Mouse (Mus musculus) kidney, adult 18-20 months (tissue): Measurements from ENCODE around the gene Otogl.
A peak's percentile ranks its signal among the peaks of the same experiment; 100 is the strongest.
"Not testable (repeated sequence)": the region's sequence is repeated elsewhere in the genome, so short reads cannot be mapped to it uniquely, and the experiment has no call there.

Experiments
- DNase-seq: peaks from one replicate; pipeline ENCODE4 v3.0.0; 2021

Gene Otogl

GRCm38 (mm10) chr10:107804285-107804684, 107.6 kb downstream of the Otogl start:
- not testable (repeated sequence) for DNase-seq

GRCm38 (mm10) chr10:107799671-107800353, 112.1 kb downstream of the Otogl start:
- peak; percentile 49 for DNase-seq

GRCm38 (mm10) chr10:107794812-107795756, 116.8 kb downstream of the Otogl start:
- DNase-seq, result no peak

- no peak for DNase-seq
These were observed 119.4 kb downstream of the Otogl start for GRCm38 (mm10) chr10:107792491-107792890.

- no peak for DNase-seq
These were observed 132.4 kb downstream of the Otogl start for GRCm38 (mm10) chr10:107779548-107779947.

GRCm38 (mm10) chr10:107759624-107760023, 152.3 kb downstream of the Otogl start:
- DNase-seq, result no peak

GRCm38 (mm10) chr10:107753471-107753870, 158.5 kb downstream of the Otogl start:
- DNase-seq, result no peak

GRCm38 (mm10) chr10:107752351-107753143, 159.4 kb downstream of the Otogl start:
- DNase-seq, result no peak

GRCm38 (mm10) chr10:107751944-107752343, 160.0 kb downstream of the Otogl start:
- no peak for DNase-seq

- no peak for DNase-seq
These were observed 164.4 kb downstream of the Otogl start for GRCm38 (mm10) chr10:107747566-107747965.

- DNase-seq, result no peak
These were observed 165.2 kb downstream of the Otogl start for GRCm38 (mm10) chr10:107746717-107747116.

- DNase-seq, result no peak
These were observed 172.1 kb downstream of the Otogl start for GRCm38 (mm10) chr10:107739815-107740214.

GRCm38 (mm10) chr10:107737743-107738142, 174.2 kb downstream of the Otogl start:
- no peak for DNase-seq

- DNase-seq, result no peak
These were observed 176.5 kb downstream of the Otogl start for GRCm38 (mm10) chr10:107735448-107735847.

- DNase-seq, result no peak
These were observed 177.6 kb downstream of the Otogl start for GRCm38 (mm10) chr10:107734327-107734726.

GRCm38 (mm10) chr10:107725631-107726030, 186.3 kb downstream of the Otogl start:
- DNase-seq, result no peak

- no peak for DNase-seq
These were observed 192.1 kb downstream of the Otogl start, which contains the start of gene Ptprq for GRCm38 (mm10) chr10:107719806-107720205. Gene Ptprq (minus strand): TSS chr10:107720051.
